Mouse (Mus musculus): Measurements from ENCODE around the gene Mtch1.
"Not testable (repeated sequence)": the region's sequence is repeated elsewhere in the genome, so short reads cannot be mapped to it uniquely, and the experiment has no call there.

Gene Mtch1

DNA sequence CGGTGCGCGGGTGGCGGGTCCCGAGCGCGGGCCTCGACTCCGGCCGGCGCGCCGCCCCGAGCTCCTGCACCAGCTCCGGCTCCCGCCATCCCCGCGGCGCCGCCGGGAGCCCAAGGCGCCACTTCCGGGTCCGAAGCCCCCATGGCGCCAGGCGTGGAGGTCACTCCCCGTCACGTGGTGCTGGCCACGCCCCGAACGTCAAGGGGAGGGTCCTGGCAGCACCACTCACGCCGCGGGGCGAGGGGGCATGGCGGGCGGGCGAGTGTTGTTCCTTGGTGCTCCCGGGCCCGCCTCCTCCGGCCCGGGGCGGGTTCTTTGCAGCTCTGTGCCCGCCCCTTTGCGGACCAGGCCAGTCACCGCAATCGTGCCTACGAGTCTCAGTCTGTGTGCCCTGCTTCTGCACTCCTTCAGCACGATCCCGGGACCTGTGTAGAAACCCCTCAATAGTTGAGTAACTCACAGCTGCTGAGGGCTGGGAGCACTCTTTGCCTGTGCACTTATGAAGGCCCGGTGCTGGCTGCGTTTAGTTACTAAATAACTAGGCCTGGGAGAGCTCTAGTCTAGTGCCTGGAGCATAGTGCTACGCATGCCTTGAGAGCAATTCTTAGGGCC lies at the start of gene Mtch1:
Gene Mtch1, minus strand, starts transcription at position 290 of the 612 bp plus-strand sequence.
- DNase-seq (ENCODE audit: low read depth) = peak; percentile 100

DNA sequence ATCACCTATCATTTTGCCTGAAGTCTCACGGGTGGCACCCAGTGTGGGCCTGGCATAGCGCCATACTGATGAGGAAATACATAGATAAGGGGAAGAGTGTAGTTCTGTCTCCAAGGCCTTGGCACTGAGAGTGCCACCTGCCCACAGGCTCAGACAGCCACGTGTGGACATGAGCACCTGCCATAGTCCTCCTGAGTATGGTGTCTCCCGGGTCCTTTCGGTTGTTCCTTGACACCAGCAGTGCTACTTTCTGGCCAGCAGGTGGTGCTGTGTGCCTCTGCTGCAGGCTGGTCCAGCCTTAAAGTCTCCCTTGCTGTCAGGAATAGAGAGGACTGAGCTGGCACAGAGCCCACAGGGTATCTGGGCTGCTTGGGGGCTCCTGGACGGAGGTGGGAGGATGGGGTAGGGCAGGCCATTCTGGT lies 49.1 kb upstream of the Mtch1 start:
- DNase-seq (ENCODE audit: low read depth) = peak; percentile 92

DNA sequence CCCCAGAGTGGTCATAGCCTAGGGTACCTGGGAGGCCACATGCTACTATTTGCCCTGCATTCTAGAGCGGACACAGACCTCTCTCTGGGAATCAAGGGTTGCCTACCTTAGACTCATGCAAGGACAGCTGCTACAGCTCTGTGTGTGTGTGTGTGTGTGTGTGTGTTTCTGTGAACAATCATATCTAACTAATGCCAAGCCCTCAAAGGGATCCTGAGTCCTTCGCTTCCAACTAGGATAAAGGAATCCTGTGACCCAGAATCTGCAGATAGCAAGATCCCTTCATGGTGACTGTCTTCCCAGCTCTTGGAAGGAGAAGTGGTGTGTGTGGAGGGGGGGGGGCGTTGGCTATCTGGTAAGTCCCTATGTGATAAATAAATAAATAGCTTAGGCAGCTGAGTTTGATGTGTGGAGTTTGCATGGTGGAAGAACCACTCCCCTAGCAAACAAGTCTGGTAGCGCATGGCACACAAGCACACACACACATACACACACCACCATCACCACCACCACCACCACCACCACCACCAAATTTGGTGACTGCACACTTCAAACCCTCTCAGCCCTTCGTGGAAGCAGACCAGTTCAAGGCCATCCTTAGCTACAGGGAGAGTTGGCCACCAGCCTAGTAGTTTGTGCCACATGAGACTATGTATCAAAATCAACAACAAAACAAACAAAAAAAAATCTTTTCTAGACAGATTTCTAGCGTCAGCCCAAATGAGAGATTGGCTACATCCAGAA lies 48.5 kb upstream of the Mtch1 start:
- no peak for DNase-seq (ENCODE audit: low read depth)

DNA sequence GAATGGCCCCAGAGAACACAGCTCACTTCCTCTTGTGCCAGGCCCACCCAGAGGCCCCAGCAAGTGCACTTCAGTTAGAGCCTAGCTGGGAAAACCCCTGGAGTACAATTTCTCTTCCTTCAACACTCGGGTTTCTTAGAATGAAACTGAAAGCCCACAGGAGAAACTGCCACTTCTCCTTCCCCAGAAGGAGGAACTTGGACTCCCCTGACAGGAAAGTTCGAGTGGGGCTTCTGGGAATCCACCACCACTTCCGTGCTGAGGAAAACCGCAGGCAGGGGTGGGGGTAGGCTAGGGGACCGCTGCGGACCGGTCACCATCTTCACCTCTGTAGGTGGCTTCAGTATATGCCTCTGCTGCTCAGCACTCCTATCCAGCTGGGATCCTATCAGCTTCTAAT lies 47.6 kb upstream of the Mtch1 start:
- no peak for DNase-seq (ENCODE audit: low read depth)

DNA sequence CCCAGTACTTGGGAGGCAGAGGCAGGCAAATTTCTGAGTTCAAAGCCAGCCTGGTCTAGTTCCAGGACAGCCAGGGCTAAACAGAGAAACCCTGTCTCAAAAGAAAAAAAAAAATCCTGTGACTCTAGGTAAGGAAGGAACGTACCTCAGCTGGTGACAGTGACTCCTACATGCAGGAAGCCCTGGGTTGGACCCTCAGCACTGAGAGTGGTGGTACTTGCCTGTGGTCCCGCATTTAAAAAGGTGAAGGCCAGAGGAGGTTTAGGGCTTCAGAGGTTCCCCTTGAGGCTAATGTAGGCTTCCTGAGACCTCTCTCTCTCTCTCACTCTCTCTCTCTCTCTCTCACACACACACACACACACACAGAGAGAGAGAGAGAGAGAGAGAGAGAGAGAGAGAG lies 47.0 kb upstream of the Mtch1 start:
- DNase-seq (ENCODE audit: low read depth) = not testable (repeated sequence)

DNA sequence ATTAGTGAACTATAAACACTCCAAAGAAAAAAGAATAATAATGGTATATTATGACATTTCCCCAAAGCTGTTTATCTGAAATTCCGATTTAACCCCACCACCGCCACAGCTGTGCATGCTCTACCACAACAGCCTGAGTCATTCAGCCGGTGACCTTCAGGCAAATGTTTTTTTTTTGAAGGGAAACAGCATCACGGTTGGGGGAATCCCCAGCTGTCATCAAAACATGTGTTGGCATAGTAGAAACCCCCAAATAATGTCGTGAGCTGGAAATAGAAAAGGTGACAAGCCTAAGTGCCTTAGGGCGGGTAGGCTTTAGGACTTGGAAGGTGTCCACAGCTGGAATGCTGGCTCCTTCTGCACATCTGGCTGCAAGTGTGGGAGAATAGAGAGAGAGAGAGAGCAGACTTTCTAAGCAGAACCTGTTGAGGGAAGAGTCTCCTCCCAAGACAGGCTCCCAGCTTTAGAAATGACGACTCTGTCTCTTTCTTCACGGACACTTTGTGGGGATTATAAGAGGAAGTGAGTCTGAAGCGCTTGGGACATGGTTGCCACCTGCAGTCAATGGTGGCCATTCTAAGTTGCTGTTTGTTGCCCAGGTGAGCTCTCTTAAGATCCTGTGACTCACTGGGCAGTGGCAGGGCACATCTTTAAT lies 46.5 kb upstream of the Mtch1 start:
- DNase-seq (ENCODE audit: low read depth) = peak; percentile 71

DNA sequence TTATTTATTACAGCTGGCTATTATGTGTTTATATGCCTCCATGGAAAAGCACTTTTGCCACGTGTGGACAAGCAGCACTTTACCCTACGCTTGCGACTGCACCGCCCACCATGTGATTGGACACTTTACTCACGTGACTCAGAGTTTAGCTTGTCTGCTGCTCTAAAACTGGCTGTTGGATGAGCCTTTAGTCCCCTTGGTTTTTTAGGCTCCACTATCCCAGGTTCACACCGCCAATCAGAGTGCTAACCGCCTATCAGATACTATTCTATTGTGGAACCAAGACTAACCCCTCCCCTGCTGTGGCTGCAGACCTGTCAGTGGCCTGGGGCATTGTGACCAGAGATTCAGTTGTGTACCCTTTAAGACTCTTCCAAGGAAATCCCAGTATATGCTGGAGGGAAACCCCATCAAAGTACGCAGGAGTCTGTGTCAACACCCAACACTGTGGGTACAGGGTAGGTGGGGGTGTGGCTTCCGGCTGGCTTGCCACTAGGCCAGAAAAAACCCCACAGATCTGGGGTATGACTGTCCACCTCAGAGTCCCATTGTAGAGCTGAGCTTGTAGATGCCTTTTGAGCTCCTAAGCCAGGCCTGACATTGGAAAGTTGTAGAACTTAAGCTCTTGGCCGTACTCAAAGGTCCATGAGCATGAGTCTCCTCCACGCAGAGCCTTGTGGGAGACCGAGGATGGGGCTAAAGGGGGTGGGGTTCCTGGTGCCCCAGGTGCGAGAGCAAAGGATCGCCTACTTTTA lies 45.8 kb upstream of the Mtch1 start:
- no peak for DNase-seq (ENCODE audit: low read depth)

DNA sequence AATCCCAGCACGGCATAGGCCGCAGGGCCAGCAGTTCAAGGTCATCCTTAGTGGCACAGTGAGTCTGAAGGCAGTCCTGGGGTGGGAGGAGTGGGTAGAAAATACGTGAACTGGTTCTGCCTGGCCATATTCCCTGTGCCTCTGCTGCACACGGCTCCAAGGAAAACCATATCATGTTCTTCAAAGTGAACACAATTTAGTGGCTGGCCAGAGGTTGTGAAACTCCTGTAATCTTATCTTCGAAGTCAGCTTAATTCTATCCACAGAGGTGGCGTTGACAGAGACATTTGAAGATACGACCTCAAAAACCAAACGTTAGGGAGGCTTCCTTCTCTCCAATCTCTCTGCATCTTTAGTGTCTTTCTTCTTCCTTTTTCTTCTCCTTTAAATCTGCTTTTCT lies 43.5 kb upstream of the Mtch1 start:
- no peak for DNase-seq (ENCODE audit: low read depth)

DNA sequence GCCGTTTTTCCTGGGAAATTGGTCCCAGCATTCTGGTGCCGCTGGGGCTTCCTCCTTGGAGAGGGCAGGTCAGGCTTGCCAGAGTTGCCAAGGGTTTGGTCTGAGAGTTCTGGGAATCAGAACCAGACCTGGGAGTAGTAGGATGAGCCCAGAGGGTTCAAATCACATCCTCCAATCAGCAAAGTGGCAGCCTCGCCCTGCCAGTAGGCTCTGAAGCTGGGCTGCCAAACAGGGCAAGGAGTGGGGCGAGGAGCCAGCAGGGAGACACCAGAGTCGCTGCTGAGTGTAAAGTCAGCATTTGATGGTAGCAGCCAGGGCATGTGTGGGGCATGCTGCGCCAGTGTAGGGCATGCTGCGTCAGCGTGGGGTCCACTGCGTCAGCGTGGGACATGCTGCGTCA lies 41.2 kb upstream of the Mtch1 start:
- DNase-seq (ENCODE audit: low read depth) = no peak

DNA sequence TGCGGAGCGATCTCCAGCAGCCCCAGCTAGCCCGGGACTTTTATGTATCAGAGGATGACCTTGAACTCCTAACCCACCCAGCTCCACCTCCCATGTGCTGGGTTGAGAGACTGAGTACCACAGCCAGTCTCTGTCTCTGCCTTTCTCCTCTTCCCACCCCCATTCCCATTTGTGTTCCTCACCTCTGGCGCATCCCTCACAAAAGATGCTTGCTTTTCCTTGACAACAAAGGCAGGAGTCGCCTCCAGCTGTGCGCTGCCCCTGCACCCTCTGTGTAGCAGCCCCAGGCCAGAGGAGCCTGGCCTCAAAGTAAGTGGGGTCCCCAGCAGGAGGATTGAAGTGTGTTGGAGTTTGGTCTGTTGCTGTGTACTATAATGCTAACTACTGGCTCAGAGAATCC lies 38.0 kb upstream of the Mtch1 start:
- DNase-seq (ENCODE audit: low read depth) = no peak

DNA sequence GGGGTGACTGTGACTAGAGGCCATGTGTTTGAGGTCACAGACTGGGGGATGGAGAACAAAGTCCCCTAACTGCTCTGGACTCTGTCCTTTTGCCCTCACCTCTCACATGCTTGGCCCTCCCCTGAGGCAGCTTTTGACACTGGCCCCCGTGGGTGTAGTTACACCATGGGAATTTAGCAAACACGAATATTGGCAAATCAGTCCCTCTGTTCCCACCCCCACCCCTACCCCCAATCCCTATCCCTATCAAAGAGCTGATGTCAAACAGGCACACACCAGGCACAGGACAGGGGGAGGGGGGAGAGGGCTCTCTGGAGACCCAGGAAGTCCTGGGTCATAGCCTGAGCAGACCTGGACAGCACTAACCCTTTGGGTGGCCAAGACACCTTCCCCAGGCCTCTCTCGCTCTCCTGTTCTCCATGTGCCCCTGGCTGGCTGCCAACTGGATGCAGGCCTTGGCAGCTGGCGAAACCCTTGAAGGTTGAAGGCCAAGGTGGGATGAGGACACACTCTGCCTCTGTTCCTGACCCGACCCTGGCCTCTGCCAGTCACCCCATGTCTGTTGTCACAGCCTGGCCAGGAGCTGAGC lies 37.2 kb upstream of the Mtch1 start:
- DNase-seq (ENCODE audit: low read depth) = no peak

DNA sequence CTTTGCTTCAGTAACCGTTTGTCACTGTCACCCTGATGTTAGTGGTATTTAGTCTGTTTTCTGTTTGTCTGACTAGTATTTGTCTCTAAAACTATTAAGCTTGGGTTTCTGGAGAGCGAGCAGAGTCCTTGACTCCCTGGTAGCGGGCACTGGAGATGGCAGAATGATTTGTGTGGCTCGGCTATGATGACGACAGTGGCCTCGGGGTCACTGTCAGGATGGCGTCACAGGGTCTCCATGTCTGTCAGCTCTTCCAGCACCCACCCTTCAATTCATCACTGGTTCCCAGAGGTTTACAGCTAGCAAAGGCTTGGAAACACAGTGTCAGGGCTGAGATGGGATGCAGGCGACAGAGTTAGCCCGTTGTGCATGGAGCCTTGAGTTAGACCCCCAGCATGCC lies 36.2 kb upstream of the Mtch1 start:
- DNase-seq (ENCODE audit: low read depth) = no peak

DNA sequence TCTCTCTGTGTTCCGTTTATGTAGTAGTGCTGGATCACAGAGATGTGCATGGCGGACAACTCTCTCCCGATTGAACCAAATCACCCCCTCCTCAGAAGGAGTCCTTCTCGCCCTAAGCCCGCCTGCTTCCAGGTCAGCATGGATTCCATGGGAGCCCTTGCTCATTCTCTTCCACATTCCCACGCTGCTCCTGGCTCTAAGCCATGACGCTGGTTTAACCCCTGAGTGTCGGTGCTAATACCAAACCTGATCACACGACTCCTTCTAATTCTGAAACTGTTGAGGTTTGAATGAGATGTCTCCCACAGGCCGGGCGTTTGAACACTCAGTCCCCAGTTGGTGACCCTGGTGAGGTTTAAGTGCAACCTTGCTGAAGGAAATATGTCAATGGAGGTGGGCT lies 34.7 kb upstream of the Mtch1 start:
- DNase-seq (ENCODE audit: low read depth) = no peak

DNA sequence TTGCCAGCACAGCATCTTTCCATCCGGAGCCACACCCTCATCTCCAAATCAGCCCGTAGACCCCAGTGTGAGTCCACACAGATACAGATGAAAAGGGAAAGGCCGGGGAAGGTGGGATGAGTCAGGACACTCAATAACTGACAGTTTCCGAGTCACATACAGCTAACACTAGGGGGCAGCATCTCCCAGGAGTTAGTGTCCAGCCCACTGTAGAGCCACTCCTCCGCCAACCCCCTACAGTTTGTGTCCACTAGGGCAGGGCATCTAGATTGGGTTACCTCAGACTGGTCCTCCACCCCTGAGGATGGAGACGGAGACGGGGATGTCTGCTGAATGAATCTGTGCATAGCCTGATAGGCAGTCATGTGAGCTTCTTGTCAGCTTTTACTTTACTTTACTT lies 33.7 kb upstream of the Mtch1 start:
- DNase-seq (ENCODE audit: low read depth) = peak; percentile 93

DNA sequence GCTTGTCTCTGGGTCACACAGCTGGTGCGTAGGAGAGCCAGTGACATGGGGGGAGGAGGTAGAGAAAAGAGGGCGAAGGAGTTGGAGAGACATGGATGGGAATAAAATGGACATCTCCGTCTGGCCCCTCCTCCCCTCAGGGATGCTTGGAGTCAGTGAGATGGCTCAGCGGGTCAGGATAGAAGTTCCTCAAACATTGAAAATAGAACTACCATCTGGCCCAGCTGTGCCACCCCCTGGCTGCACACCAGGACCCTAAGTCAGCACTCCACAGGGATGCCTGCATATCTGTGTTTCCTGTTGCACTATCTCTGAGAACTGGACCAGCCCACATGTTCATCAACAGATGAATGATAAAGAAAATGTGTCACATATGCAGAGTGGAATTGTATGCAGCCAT lies 32.5 kb upstream of the Mtch1 start:
- no peak for DNase-seq (ENCODE audit: low read depth)

DNA sequence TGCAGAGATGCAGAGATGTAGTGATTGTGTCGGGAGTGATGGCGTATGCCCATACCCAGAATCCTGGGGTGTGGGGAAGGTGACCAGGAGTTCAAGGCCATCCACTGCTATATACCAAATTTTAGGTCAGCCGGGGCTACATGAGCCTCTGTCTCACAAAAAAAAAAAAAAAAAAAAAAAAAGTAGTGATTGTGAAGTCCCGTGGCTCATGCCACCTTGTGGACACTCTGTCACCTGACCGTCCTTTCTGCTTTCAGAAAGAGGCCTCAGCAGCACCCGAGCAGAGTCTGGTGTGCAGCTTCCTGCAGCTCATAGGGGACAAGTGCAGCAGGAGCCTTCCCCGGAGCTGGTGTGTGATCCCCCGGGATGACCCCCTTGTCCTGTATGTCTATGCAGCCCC lies 30.3 kb upstream of the Mtch1 start:
- no peak for DNase-seq (ENCODE audit: low read depth)

DNA sequence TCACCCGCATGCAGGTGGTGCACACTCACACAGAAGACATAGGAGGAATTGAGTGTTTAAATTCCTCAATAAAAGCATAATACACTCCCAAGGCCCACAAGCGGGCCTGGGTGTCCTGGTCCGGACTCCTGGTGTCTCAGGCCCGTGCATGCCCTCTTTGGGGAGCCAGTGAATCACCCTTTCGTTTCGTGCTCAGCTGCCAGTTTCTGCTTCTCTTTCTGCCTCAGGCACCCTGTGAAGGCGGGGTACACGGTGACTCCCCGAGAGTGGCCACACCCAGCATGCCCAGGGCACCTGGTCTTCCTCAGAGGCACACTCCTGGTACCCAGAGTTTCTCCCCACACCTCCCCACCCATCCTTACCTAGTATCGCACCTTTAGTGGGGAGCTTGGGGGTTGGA lies 28.1 kb upstream of the Mtch1 start:
- DNase-seq (ENCODE audit: low read depth) = peak; percentile 25

DNA sequence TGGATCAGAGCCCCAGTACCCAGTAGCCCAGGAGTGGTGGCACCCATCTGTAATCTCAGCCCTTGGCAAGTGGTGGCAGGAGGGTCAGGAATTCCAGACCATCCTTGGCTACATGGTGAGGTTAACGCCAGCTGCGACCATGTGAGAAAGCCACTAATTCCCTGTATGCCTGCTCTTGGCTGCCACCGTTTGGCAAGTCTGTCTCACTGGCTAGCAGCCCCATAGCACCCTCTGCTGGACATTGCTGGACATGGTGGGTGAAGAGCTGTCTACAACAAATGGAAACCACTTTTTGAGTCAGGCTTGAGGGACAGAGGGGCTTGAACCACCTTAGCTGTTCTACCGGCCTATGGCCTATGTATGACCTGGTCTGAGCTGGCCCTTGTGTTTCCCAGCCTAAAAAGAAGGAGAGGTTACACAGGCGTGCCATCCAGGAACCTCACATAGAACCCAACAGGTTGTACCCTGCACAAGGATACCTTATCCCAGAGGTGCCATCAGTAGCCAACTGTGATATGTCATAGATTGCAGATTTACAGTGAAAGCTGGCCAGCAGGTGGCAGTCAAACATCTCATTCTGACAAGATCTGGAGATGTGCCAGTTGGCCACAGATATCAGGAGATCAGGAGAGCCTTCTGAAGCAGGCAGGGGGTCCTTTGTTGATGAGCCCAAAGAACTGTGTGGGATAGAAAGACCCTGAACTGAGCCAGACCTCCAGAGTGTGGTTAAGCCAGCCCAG lies 23.4 kb upstream of the Mtch1 start:
- DNase-seq (ENCODE audit: low read depth) = peak; percentile 96

DNA sequence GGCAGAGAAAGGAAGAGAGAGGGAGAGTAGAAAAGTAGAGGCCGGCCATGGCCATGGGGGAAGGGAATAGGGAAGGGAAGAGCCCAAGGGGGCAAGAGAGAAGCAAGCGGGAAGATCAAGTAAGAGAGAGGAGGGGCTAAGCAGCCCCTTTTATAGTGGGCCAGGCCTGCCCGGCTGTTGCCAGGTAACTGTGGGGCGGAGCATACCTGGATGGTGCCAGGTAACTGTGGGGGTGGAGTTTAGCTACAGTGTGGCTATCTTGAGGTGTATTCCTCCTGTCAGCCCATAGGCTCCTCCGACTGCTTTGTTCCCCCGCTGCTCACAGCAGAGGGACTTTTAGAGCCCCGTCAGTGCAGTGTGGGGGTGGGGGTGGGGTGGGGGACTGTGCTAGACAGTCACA lies 21.0 kb upstream of the Mtch1 start:
- DNase-seq (ENCODE audit: low read depth) = no peak

DNA sequence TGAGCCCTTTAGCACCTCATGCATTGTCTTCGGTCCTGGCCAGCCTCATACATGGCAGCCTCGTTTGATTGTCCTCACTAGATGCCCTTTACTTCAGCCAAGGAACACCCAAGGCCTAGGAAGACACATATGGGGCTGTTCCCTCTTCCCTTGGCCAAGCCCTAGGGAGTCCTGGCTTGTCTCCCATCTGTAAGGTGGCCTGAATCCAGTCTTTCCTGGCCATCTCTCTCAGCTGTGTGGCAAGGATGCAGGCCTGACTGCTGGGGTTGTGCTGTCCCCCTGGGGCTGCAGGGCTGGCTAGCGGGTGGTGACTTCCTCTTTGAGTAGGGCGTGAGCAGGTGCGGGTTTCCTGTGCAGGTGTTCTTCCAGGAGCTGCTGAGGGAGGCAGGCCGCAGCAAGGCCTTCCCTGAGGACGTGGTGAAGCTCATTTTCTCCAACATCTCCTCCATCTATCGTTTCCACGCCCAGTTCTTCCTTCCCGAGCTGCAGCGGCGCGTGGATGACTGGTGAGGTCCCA lies 17.4 kb upstream of the Mtch1 start:
- no peak for DNase-seq (ENCODE audit: low read depth)

DNA sequence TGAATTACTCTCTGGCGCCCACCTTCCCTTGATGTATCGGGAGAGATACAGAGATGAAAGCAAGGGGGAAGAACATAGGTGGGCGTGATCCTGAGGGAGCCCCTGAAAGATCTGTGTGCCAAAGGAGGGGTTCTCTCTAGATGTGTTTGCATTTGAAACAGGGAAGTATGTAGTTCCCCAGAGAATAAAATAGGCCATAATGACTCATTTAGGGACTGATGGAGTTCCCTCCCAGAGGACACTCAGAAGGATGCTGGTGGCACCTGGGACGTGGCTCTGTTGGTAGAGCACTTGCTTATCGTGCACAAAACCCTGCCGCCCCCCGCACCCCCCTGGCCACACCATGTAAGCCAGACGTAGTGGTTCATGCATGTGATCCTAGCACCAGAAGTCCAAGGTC lies 15.4 kb upstream of the Mtch1 start:
- DNase-seq (ENCODE audit: low read depth) = no peak

Measured in NIH3T3 (cell line).